Mouse (Mus musculus): ENCODE results near the gene Asna1.
A peak's percentile ranks its signal among the peaks of the same experiment; 100 is the strongest.

Gene Asna1

GRCm38 (mm10) chr8:85025098-85025932 is at the start of gene Asna1:
Gene Asna1, minus strand, starts transcription at chr8:85025281.
- DNase-seq (ENCODE audit: low read depth, low spot score): peak; percentile 99

- no peak for DNase-seq (ENCODE audit: low read depth, low spot score)
Observed at GRCm38 (mm10) chr8:85074617-85075016, 49.5 kb upstream of the Asna1 start.

DNA sequence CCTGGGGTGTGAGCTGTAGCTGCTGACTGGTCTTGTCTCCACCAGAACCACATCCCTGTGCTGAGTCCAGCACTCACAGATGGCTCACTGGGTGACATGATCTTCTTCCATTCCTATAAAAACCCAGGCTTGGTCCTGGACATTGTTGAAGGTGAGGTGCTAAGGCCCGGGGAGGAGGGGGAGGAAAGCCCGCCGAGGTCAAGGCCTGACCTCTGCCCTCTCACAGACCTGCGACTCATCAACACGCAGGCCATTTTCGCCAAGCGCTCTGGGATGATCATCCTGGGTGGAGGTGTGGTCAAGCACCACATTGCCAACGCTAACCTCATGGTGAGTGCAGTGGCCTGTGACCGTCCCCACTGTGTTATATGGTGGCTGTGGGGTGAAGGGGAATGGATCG is 49.1 kb upstream of the Asna1 start:
- DNase-seq (ENCODE audit: low read depth, low spot score): no peak

GRCm38 (mm10) chr8:85073041-85073612 is 48.0 kb upstream of the Asna1 start:
- no peak for DNase-seq (ENCODE audit: low read depth, low spot score)

- DNase-seq (ENCODE audit: low read depth, low spot score): peak; percentile 77
Observed at GRCm38 (mm10) chr8:85072364-85072929, 47.4 kb upstream of the Asna1 start.

- peak; percentile 96 for DNase-seq (ENCODE audit: low read depth, low spot score)
Observed at GRCm38 (mm10) chr8:85071514-85072281, 46.6 kb upstream of the Asna1 start, which contains the start of gene Dhps. Gene Dhps, plus strand, starts transcription at chr8:85071757.

GRCm38 (mm10) chr8:85071041-85071440 is 46.0 kb upstream of the Asna1 start:
- peak; percentile 85 for DNase-seq (ENCODE audit: low read depth, low spot score)

GRCm38 (mm10) chr8:85067982-85068381 is 42.9 kb upstream of the Asna1 start, which contains the start of gene Gm5741:
Gene Gm5741, minus strand, starts transcription at chr8:85067982.
- no peak for DNase-seq (ENCODE audit: low read depth, low spot score)

GRCm38 (mm10) chr8:85067155-85067554 is 42.1 kb upstream of the Asna1 start:
- no peak for DNase-seq (ENCODE audit: low read depth, low spot score)

DNA sequence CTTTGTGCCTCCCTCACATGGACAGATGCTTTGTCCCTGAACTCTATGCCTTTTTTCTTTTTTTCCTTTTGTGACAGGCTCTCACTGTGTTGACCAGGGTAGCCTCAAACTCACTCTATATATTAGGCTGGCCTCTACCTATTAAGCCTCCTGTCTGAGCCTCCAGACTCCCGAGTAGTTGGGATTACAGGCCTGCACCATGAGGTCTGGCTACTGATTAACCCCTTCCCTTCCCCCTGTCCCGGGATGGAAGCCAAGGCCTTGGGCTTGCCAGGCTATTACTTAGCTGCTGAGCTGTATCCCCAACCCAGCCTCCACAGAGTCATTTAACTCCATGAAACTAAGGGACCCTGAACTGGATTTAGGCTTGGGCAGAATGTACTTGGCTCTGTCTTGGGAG is 40.1 kb upstream of the Asna1 start:
- no peak for DNase-seq (ENCODE audit: low read depth, low spot score)

GRCm38 (mm10) chr8:85062603-85063002 is 37.5 kb upstream of the Asna1 start:
- DNase-seq (ENCODE audit: low read depth, low spot score): no peak

- DNase-seq (ENCODE audit: low read depth, low spot score): peak; percentile 97
Observed at GRCm38 (mm10) chr8:85059879-85060616, 35.0 kb upstream of the Asna1 start, which contains the start of gene Fbxw9. Gene Fbxw9, plus strand, starts transcription at chr8:85060055.

DNA sequence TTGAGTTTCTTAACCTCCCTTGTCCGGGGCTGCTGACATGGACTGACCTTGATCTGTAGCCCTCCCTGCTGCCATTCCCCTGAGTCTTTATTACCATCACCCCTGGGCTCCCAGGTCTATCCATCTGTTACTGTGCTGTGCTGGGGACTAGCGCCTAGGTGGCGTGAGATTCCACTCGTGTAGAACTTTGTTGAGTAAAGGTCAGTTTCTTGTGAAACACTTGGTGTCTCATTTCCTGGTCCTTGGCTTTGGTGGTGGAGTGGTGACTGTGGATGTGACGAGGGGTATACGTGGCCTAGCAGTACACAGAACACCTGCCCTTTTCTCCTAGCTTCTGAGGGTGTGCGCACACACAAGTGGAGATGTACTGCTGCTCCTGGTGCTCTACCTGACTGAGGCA is 32.3 kb upstream of the Asna1 start:
- DNase-seq (ENCODE audit: low read depth, low spot score): no peak

GRCm38 (mm10) chr8:85043619-85044018 is 18.5 kb upstream of the Asna1 start:
- DNase-seq (ENCODE audit: low read depth, low spot score): no peak

- peak; percentile 67 for DNase-seq (ENCODE audit: low read depth, low spot score)
Observed at GRCm38 (mm10) chr8:85037681-85038531, 12.8 kb upstream of the Asna1 start.

GRCm38 (mm10) chr8:85037366-85037680 is 12.2 kb upstream of the Asna1 start:
- DNase-seq (ENCODE audit: low read depth, low spot score): no peak

DNA sequence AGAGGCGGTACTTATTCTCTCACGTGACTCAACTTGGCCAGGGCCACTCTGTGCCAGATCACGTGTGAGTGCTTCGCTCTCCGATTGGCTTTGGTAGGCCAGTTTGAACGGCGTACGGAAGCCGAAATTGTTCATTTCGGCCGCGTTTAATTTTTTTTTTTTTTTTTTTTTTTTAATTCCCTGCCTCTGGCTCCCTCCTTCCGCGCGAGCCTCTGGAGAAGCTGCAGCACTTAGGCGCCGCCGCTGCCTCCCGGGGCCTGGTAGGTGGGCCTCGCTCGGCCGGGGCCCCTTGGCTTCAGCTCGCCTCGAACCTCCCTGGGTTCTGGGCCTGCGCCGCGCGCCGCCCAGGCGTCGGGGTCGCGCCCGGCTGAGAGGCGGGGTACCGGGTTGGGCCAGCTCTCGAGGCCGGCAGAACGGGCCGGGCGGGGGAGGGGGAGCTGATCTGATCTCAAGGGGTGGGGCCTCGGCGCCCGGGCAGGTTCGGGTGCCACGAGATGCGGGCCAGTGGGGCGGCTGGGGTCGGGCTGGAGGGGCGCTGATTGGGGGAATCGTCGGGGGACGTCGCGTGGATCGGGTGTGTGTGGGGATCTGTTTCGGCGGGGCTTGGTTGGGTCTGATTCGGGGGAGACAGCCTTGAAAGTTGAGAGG is 11.8 kb upstream of the Asna1 start, which contains the start of gene Tnpo2:
Gene Tnpo2, plus strand, starts transcription at position 198 of the 648 bp plus-strand sequence.
- DNase-seq (ENCODE audit: low read depth, low spot score): peak; percentile 100

DNA sequence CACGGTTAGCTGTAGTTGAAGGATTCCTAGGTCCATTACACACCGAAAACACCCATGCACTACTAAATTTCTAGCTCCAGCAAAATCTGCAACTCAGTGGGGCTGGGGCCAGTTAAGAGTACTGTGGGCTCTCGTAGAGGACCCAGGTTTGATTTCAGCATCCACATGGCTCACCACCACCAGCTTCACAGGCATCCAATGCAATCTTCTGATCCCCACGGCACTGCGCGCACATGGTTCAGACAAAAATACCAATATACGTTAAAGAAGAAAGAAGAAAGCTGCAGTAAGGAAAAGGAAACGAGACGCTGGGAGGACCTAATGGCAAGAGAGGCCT is 11.3 kb upstream of the Asna1 start:
- DNase-seq (ENCODE audit: low read depth, low spot score): no peak

GRCm38 (mm10) chr8:85035728-85036310 is 10.7 kb upstream of the Asna1 start:
- DNase-seq (ENCODE audit: low read depth, low spot score): peak; percentile 74

Measured in 3T3-L1 (cell line).